Mouse (Mus musculus): Measurements from ENCODE around the gene Syngap1. TPM values are rescaled to one million over a fixed set of nuclear protein-coding genes. Genes with fewer than 3 reads are reported as not detected.
"Not testable (repeated sequence)": the region's sequence is repeated elsewhere in the genome, so short reads cannot be mapped to it uniquely, and the experiment has no call there.

Syngap1 gene
- polyA plus RNA-seq, 1 experiment from 2014 or later = 5.0 TPM

DNA sequence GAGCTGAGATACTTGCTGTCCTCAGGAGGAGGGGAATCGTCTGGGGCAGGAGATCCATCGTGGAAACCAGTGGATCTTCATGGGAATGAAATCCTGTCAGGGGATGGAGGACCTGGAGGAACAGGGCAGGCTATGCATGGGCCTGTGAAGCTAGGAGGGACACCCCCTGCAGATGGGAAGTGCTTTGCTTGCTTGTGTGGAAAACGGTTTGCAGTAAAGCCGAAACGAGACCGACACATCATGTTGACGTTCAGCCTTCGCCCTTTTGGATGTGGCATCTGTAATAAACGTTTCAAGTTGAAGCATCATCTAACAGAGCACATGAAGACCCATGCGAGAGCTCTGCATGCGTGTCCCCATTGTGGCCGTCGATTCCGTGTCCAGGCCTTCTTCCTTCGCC lies 33.5 kb downstream of the Syngap1 start:
- H3K9ac ChIP-seq = no peak overlapping the region
- H3K27ac ChIP-seq = no peak overlapping the region
- 91% methylated on average over 15 of the region's 15 CpGs for WGBS
- H3K4me1 ChIP-seq (replicated peaks; ENCODE audit: control insufficient read depth, insufficient read depth, low read length) = peaks cover 38% of the 10 kb centered on the region
- ATAC-seq (ENCODE audit: low FRiP score) = no peak
- peak overlapping the region; percentile 96; the same call in 1 of the 2 replicates for H3K4me2 ChIP-seq (replicated peaks)
- DNase-seq (ENCODE audit: low spot score) = no peak
- H3K9me3 ChIP-seq (ENCODE audit: control insufficient read depth, low read length) = no peaks in the 10 kb centered on the region
- no peaks in the 10 kb centered on the region for H3K27me3 ChIP-seq (ENCODE audit: control insufficient read depth, insufficient read depth, low read length)
- H3K36me3 ChIP-seq (replicated peaks; ENCODE audit: control insufficient read depth, insufficient read depth) = peaks cover 59% of the 10 kb centered on the region
- H3K4me3 ChIP-seq (replicated peaks; ENCODE audit: low read length) = no peak overlapping the region; the same call in 1 of the 2 replicates

DNA sequence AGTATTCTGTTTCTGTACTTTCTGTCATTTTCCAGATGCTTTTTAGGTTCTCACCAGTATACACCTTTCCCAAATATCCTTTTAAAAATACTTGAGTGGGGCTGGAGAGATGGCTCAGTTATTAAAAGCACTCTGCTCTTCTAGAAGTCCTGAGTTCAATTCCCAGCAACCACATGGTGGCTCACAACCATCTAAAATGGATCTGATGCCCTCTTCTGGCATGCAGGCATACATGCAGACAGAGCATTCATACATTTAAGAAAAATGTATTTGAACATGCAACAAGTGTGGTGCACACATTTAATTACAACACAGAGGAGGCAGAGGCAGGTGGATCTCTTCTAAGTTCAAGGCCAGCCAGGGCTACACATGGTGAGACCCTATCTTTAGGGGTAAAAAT lies 34.4 kb downstream of the Syngap1 start:
- Histone ChIP-seq H3K9ac (no peak overlapping the region), H3K4me3 (replicated peaks; ENCODE audit: low read length) (no peak overlapping the region), H3K27me3 (ENCODE audit: control insufficient read depth, insufficient read depth, low read length) (no peaks in the 10 kb centered on the region), H3K27ac (no peak overlapping the region), H3K4me1 (replicated peaks; ENCODE audit: control insufficient read depth, insufficient read depth, low read length) (peaks cover 38% of the 10 kb centered on the region), H3K9me3 (ENCODE audit: control insufficient read depth, low read length) (no peaks in the 10 kb centered on the region), H3K36me3 (replicated peaks; ENCODE audit: control insufficient read depth, insufficient read depth) (peaks cover 61% of the 10 kb centered on the region), H3K4me2 (replicated peaks) (no peak overlapping the region)
- no peak for DNase-seq (ENCODE audit: low spot score)
- no peak for ATAC-seq (ENCODE audit: low FRiP score)

DNA sequence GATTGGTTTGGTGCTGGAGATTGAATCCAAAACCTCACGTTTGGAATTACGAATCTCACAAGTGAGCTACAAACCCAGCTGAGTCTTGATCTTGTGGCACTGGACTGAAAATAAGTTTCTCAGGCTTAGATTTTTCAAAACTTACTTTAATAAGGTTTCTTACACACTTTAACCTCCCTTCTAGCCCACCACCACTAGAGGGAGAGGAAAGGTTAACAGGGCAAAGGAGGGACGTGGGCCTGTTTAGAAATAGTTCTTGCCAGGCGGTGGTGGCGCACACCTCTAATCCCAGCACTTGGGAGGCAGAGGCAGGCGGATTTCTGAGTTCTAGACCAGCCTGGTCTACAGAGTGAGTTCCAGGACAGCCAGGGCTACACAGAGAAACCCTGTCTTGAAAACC lies 36.3 kb downstream of the Syngap1 start:
- not testable (repeated sequence) for H3K27me3 ChIP-seq (ENCODE audit: control insufficient read depth, insufficient read depth, low read length); H3K4me2 ChIP-seq (replicated peaks)
- peaks cover 60% of the 10 kb centered on the region for H3K36me3 ChIP-seq (replicated peaks; ENCODE audit: control insufficient read depth, insufficient read depth)

DNA sequence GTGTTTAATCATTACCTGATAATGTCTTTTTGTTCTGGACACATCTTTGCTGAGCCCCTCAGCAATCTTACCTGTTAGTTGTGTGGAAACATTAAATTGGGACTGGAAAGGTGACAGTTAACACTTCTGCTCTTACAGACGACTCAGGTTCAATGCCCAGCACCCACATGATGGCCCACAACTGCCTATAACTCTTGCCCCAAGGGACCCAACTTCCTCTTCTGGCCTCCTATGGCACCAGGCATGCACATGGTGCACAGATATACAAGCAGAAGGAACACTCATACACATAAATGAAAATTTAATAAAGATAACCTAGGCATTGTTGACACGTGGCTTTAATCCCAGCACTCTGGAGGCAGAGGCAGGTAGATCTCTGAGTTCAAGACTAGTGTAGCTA lies 38.4 kb downstream of the Syngap1 start:
- Histone ChIP-seq H3K27me3 (ENCODE audit: control insufficient read depth, insufficient read depth, low read length) (no peaks in the 10 kb centered on the region), H3K4me1 (replicated peaks; ENCODE audit: control insufficient read depth, insufficient read depth, low read length) (peaks cover 16% of the 10 kb centered on the region), H3K9me3 (ENCODE audit: control insufficient read depth, low read length) (no peaks in the 10 kb centered on the region), H3K4me3 (replicated peaks; ENCODE audit: low read length) (no peak overlapping the region), H3K36me3 (replicated peaks; ENCODE audit: control insufficient read depth, insufficient read depth) (peaks cover 60% of the 10 kb centered on the region), H3K9ac (no peak overlapping the region), H3K4me2 (replicated peaks) (no peak overlapping the region), H3K27ac (no peak overlapping the region)
- ATAC-seq (ENCODE audit: low FRiP score) = no peak
- no peak for DNase-seq (ENCODE audit: low spot score)
- 82% methylated on average over 2 of the region's 2 CpGs for WGBS

More for the DNA sequence above, 36.3 kb downstream of the Syngap1 start:
- H3K9ac ChIP-seq; H3K9me3 ChIP-seq (ENCODE audit: control insufficient read depth, low read length); DNase-seq (ENCODE audit: low spot score); H3K4me3 ChIP-seq (replicated peaks; ENCODE audit: low read length); ATAC-seq (ENCODE audit: low FRiP score); H3K27ac ChIP-seq: not testable (repeated sequence)
- 95% methylated on average over 6 of the region's 6 CpGs for WGBS
- H3K4me1 ChIP-seq (replicated peaks; ENCODE audit: control insufficient read depth, insufficient read depth, low read length) = peaks cover 27% of the 10 kb centered on the region

DNA sequence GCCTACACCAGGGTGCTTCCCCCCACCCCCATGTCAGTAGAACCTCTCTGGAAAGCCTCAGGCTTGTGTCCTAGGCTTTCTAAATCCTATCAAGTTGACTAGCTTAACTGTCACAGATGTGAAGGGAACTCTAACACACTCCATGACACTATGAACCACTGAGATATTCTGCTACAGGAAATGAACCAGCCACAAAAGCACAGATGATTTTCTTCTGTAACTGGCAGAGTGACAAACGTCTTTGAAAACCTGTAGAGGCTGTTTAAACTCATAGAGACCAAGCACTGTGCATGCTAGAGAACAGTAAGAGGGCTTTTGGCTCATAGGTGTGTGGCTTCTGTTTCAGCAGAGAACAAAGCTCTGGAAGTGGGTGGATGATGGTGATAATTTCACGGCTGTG lies 40.0 kb downstream of the Syngap1 start:
- Histone ChIP-seq H3K27ac (no peak overlapping the region), H3K4me1 (replicated peaks; ENCODE audit: control insufficient read depth, insufficient read depth, low read length) (peaks cover 4% of the 10 kb centered on the region; the same call in 1 of the 2 replicates), H3K36me3 (replicated peaks; ENCODE audit: control insufficient read depth, insufficient read depth) (peaks cover 44% of the 10 kb centered on the region), H3K9ac (no peak overlapping the region), H3K4me3 (replicated peaks; ENCODE audit: low read length) (no peak overlapping the region), H3K27me3 (ENCODE audit: control insufficient read depth, insufficient read depth, low read length) (no peaks in the 10 kb centered on the region), H3K9me3 (ENCODE audit: control insufficient read depth, low read length) (no peaks in the 10 kb centered on the region), H3K4me2 (replicated peaks) (no peak overlapping the region)
- ATAC-seq (ENCODE audit: low FRiP score) = no peak
- WGBS = 81% methylated on average over 2 of the region's 2 CpGs
- DNase-seq (ENCODE audit: low spot score) = no peak

DNA sequence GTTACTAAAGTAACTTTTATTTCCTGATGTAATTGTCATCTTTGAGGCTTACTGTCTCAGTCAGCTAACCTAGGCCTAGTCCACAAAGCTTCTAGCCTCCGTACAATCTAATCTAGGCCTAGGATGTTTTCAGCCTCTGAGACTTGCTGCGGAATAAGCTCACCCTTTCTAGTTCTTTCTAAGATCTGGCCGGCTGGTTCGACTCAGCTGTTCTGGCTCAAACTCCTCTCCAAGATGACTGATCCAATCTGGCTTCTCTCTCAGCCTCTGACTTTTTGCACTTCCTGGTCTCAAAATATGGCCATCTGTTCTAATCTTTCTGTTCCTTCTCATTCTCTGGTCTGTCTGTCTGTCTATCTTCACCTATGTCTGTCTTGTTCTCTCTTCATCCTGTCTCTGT lies 42.3 kb downstream of the Syngap1 start:
- Histone ChIP-seq H3K4me3 (replicated peaks; ENCODE audit: low read length) (no peak overlapping the region), H3K9ac (no peak overlapping the region), H3K4me1 (replicated peaks; ENCODE audit: control insufficient read depth, insufficient read depth, low read length) (no peaks in the 10 kb centered on the region), H3K27me3 (ENCODE audit: control insufficient read depth, insufficient read depth, low read length) (no peaks in the 10 kb centered on the region), H3K36me3 (replicated peaks; ENCODE audit: control insufficient read depth, insufficient read depth) (peaks cover 21% of the 10 kb centered on the region), H3K4me2 (replicated peaks) (no peak overlapping the region), H3K9me3 (ENCODE audit: control insufficient read depth, low read length) (no peaks in the 10 kb centered on the region), H3K27ac (no peak overlapping the region)
- DNase-seq (ENCODE audit: low spot score) (no peak), ATAC-seq (ENCODE audit: low FRiP score) (no peak)
- WGBS = 96% methylated on average over 4 of the region's 4 CpGs

DNA sequence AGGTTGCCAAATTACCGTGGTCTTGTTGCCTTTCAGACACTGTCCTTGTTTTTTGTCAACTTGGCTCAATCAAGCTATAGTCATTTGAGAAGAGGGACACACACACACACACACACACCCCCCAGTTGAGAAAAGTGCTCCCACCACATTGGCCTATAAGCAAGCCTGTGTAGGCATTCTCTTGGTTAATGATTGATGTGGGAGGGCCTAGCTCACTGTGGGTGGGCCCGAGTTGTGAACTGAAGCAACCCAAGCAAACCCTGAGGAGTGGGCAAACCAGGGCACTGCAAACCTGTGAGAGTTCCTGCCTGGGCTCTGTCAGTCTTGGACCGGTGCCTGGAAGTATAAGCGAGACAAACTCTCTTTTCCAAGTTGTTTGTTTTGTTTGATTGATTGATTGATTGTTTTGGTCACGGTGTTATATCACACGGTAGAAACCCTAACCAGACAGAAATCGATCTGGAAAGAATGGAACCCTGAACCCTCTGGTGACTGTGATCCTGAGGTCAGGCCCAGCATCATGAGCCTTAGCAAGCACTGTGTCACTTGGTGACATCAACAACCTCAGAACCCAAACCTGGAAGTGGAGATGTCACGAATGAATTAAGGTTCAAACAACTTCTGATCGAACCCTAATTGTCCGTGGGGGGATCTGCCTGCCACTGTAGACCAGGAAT lies 44.6 kb downstream of the Syngap1 start:
- Histone ChIP-seq H3K4me2 (replicated peaks) (no peak overlapping the region), H3K36me3 (replicated peaks; ENCODE audit: control insufficient read depth, insufficient read depth) (peaks cover 5% of the 10 kb centered on the region; the same call in 1 of the 2 replicates), H3K27ac (no peak overlapping the region), H3K4me3 (replicated peaks; ENCODE audit: low read length) (no peak overlapping the region), H3K9ac (no peak overlapping the region), H3K9me3 (ENCODE audit: control insufficient read depth, low read length) (no peaks in the 10 kb centered on the region), H3K4me1 (replicated peaks; ENCODE audit: control insufficient read depth, insufficient read depth, low read length) (no peaks in the 10 kb centered on the region), H3K27me3 (ENCODE audit: control insufficient read depth, insufficient read depth, low read length) (no peaks in the 10 kb centered on the region)
- DNase-seq (ENCODE audit: low spot score) (no peak), ATAC-seq (ENCODE audit: low FRiP score) (no peak)
- 81% methylated on average over 10 of the region's 10 CpGs for WGBS

DNA sequence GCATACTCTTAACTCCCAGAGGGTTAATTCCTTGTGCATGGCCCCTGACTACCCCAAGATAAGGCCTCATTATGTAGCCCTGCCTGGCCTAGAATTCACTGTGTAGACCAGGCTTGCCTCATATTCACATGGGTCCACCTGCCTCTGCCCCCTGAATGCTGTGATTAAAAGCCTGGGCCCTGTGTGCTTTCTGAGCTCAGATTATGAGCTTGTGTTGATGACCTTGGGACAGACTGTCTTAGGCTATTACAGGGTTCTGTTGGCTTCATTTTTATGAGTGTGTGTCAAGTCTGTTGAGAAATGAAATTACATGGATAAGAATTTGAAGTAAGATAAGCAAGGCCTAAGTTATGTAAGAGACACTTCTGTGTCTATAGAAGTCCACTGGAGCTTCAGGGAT lies 49.5 kb downstream of the Syngap1 start:
- Histone ChIP-seq H3K27me3 (ENCODE audit: control insufficient read depth, insufficient read depth, low read length) (no peaks in the 10 kb centered on the region), H3K27ac (no peak overlapping the region), H3K4me2 (replicated peaks) (no peak overlapping the region), H3K9me3 (ENCODE audit: control insufficient read depth, low read length) (no peaks in the 10 kb centered on the region), H3K4me1 (replicated peaks; ENCODE audit: control insufficient read depth, insufficient read depth, low read length) (no peaks in the 10 kb centered on the region), H3K9ac (no peak overlapping the region), H3K36me3 (replicated peaks; ENCODE audit: control insufficient read depth, insufficient read depth) (no peaks in the 10 kb centered on the region), H3K4me3 (replicated peaks; ENCODE audit: low read length) (no peak overlapping the region)
- ATAC-seq (ENCODE audit: low FRiP score) (no peak), DNase-seq (ENCODE audit: low spot score) (no peak)

DNA sequence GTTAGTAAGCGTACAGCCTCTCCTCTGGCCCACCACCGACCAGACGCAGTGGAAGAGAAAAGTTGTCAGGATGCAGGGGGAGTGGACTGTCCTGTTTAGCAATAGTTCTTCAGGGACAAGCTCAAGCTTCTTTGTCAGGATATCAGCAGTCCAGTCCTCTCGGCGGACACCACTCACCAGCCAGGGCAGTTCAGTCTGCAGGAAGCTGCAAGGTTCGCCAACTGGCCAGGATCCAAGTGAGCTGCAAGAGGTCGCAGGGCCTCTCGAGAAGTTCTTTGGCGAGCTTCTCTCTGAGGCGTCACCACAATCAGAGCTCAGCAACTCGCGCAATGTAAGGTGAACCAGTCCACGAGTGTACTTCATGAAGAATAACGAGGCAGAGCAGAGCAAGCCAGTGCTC lies 53.4 kb downstream of the Syngap1 start:
- H3K4me2 ChIP-seq (replicated peaks) = no peak overlapping the region
- no peak overlapping the region for H3K27ac ChIP-seq
- H3K9me3 ChIP-seq (ENCODE audit: control insufficient read depth, low read length) = no peaks in the 10 kb centered on the region
- H3K4me3 ChIP-seq (replicated peaks; ENCODE audit: low read length) = no peak overlapping the region
- ATAC-seq (ENCODE audit: low FRiP score) = no peak
- DNase-seq (ENCODE audit: low spot score) = no peak
- H3K4me1 ChIP-seq (replicated peaks; ENCODE audit: control insufficient read depth, insufficient read depth, low read length) = no peaks in the 10 kb centered on the region
- H3K36me3 ChIP-seq (replicated peaks; ENCODE audit: control insufficient read depth, insufficient read depth) = no peaks in the 10 kb centered on the region
- 82% methylated on average over 14 of the region's 14 CpGs for WGBS
- H3K27me3 ChIP-seq (ENCODE audit: control insufficient read depth, insufficient read depth, low read length) = no peaks in the 10 kb centered on the region
- no peak overlapping the region for H3K9ac ChIP-seq

DNA sequence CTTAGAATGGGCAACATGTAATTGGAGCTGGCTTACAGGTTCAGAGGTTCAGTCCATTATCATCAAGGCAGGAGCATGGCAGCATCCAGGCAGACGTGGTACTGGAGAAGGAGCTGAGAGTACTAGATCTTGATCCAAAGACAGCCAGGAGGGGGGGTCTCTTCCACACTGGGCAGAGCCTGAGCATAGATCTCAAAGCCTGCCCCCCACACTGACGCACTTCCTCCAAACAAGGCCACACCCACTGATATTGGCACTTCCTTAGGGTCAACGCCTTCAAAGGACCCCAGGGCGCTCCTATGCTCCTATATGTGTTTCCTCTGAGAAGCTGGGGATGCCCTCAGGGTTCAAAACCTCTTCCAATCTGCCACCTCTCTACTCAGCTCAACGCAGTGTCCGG lies 54.0 kb downstream of the Syngap1 start:
- no peaks in the 10 kb centered on the region for H3K9me3 ChIP-seq (ENCODE audit: control insufficient read depth, low read length)
- no peaks in the 10 kb centered on the region for H3K27me3 ChIP-seq (ENCODE audit: control insufficient read depth, insufficient read depth, low read length)
- no peak overlapping the region for H3K4me2 ChIP-seq (replicated peaks)
- no peaks in the 10 kb centered on the region for H3K36me3 ChIP-seq (replicated peaks; ENCODE audit: control insufficient read depth, insufficient read depth)
- no peaks in the 10 kb centered on the region for H3K4me1 ChIP-seq (replicated peaks; ENCODE audit: control insufficient read depth, insufficient read depth, low read length)
- DNase-seq (ENCODE audit: low spot score) (no peak), ATAC-seq (ENCODE audit: low FRiP score) (no peak)
- WGBS = 84% methylated on average over 6 of the region's 6 CpGs
- H3K4me3 ChIP-seq (replicated peaks; ENCODE audit: low read length) = no peak overlapping the region
- no peak overlapping the region for H3K27ac ChIP-seq
- no peak overlapping the region for H3K9ac ChIP-seq
